9 mouse cellular contexts compared by ENCODE assay signal in genomic region chr17:31060196-31060587, GRCm38 (mm10). TPM values are rescaled to one million over a fixed set of nuclear protein-coding genes. Genes with fewer than 3 reads are reported as not detected.
DNase-seq lines count a peak whose midpoint lies in the region; ATAC-seq and TF ChIP-seq lines count a peak whose summit lies in the region.
"Had no signal": no experiment of that assay in that cellular context is flagged by ENCODE, and none has a peak within 500 bp of the region (broad histone marks: within the 10 kb centered on the region; RNA-seq: fewer than 3 reads in every experiment).

No protein-coding gene starts in this region.

- ATAC-seq in kidney, postnatal 0 days (replicated peaks; ENCODE audit: low FRiP score, low read depth), result no peak
- no peak for ATAC-seq in embryonic facial prominence, embryonic 12.5 days (ENCODE audit: insufficient number of reproducible peaks, insufficient read depth, low FRiP score, low TSS enrichment)
- no peak for ATAC-seq in midbrain, embryonic 12.5 days (ENCODE audit: low FRiP score, low read depth)
- no peak for ATAC-seq in erythroblast, adult 5-6 weeks (replicated peaks; ENCODE audit: low FRiP score, poor library complexity, severe bottlenecking)
- ATAC-seq: Patski had no signal

- H3K9me3 ChIP-seq in kidney, postnatal 0 days (replicated peaks; ENCODE audit: low read length), result no peaks in the 10 kb centered on the region
- H3K9me3 ChIP-seq in embryonic facial prominence, embryonic 12.5 days, result no peaks in the 10 kb centered on the region
- H3K9me3 ChIP-seq in midbrain, embryonic 12.5 days, result no peaks in the 10 kb centered on the region

- 0 out of 2 replicates have a peak, but pooled peaks cover 3% of the 10 kb centered on the region for H3K4me1 ChIP-seq in kidney, postnatal 0 days (replicated peaks; ENCODE audit: insufficient read depth, low read length)
- peaks cover 39% of the 10 kb centered on the region for H3K4me1 ChIP-seq in embryonic facial prominence, embryonic 12.5 days
- peaks cover 36% of the 10 kb centered on the region for H3K4me1 ChIP-seq in midbrain, embryonic 12.5 days

- no peaks in the 10 kb centered on the region for H3K27me3 ChIP-seq in kidney, postnatal 0 days (ENCODE audit: insufficient read depth, low read length)
- H3K27me3 ChIP-seq in embryonic facial prominence, embryonic 12.5 days, result peaks cover 29% of the 10 kb centered on the region
- peaks cover 31% of the 10 kb centered on the region for H3K27me3 ChIP-seq in midbrain, embryonic 12.5 days

- peak; percentile 39 for DNase-seq in cerebellum, adult 9-10 months
- no peak for DNase-seq in cerebellum, adult 11 months
- DNase-seq in kidney, postnatal 0 days (ENCODE audit: low spot score), result no peak
- DNase-seq in kidney, adult 8-10 months, result no peak
- no peak for DNase-seq in gastrocnemius, adult 8-10 months (ENCODE audit: low spot score in 2 of 2)

- H3K27ac ChIP-seq in kidney, postnatal 0 days, result peak overlapping the region; percentile 26
- peak overlapping the region; percentile 11; the same call in 1 of the 2 replicates for H3K27ac ChIP-seq in embryonic facial prominence, embryonic 12.5 days
- no peak overlapping the region for H3K27ac ChIP-seq in midbrain, embryonic 12.5 days (replicated peaks)

- H3K36me3 ChIP-seq in kidney, postnatal 0 days (ENCODE audit: insufficient read depth, low read length), result no peaks in the 10 kb centered on the region
- no peaks in the 10 kb centered on the region for H3K36me3 ChIP-seq in embryonic facial prominence, embryonic 12.5 days
- H3K36me3 ChIP-seq in midbrain, embryonic 12.5 days, result no peaks in the 10 kb centered on the region

- H3K9ac ChIP-seq in kidney, postnatal 0 days (ENCODE audit: low read depth, low read length), result no peak overlapping the region
- H3K9ac ChIP-seq in embryonic facial prominence, embryonic 12.5 days, result no peak overlapping the region
- H3K9ac ChIP-seq in midbrain, embryonic 12.5 days (replicated peaks), result no peak overlapping the region

- 26% methylated on average over 4 of the region's 4 CpGs for whole genome bisulfite sequencing in kidney, postnatal 0 days
- 38% methylated on average over 4 of the region's 4 CpGs for WGBS in embryonic facial prominence, embryonic 12.5 days
- WGBS in midbrain, embryonic 12.5 days, result 75% methylated on average over 4 of the region's 4 CpGs

- H3K4me2 ChIP-seq in kidney, postnatal 0 days (ENCODE audit: low read length), result peak overlapping the region; percentile 6; the same call in 1 of the 2 replicates
- no peak overlapping the region for H3K4me2 ChIP-seq in embryonic facial prominence, embryonic 12.5 days (replicated peaks)
- 0 out of 2 replicates have a peak overlapping the region, but pooled peaks have one; percentile 11 for H3K4me2 ChIP-seq in midbrain, embryonic 12.5 days (replicated peaks)

- TF ChIP-seq CTCF in kidney, postnatal 0 days (IDR thresholded peaks at IDR 0.05; ENCODE audit: low read depth), result no peak

- H3K4me3 ChIP-seq in kidney, postnatal 0 days (replicated peaks; ENCODE audit: low read depth, low read length), result no peak overlapping the region
- no peak overlapping the region for H3K4me3 ChIP-seq in embryonic facial prominence, embryonic 12.5 days
- no peak overlapping the region for H3K4me3 ChIP-seq in midbrain, embryonic 12.5 days

RNA-seq across cellular contexts. Expression of gene Abcg1, which starts 2.7 kb away (rescaled TPM):
- polyA plus RNA-seq in kidney, postnatal 0 days (2015; fragmentation: Nextera tagmentation; extraction: Ambion mirVana), result 8.5 and 8.8 TPM in 2 replicates
- 14.6 and 15.4 TPM in 2 replicates for polyA plus RNA-seq in embryonic facial prominence, embryonic 12.5 days (2016; fragmentation: Nextera tagmentation; extraction: Ambion mirVana)
- 14.0 and 15.3 TPM in 2 replicates for polyA plus RNA-seq in midbrain, embryonic 12.5 days (2016; fragmentation: Nextera tagmentation; extraction: Ambion mirVana)
- total RNA-seq in erythroblast, adult 5-6 weeks (2015; ENCODE audit: low replicate concordance), result 2.9 and 3.1 TPM in 2 replicates
- total RNA-seq in erythroblast, adult 5-6 weeks (2017; ENCODE audit: low replicate concordance), result 3.3 and 5.5 TPM in 2 replicates
- total RNA-seq in gastrocnemius, adult 8-10 months (2022), result 1 to 10 TPM; 1.2 to 1.8 (median 1.5) TPM
